Mouse (Mus musculus) heart, embryonic 14.5 days (tissue): Measurements from ENCODE around the gene Cdc42bpa. TPM values are rescaled to one million over a fixed set of nuclear protein-coding genes. Genes with fewer than 3 reads are reported as not detected.

Source experiments
- ATAC-seq: fragments of 200-750 bp; cut with Nextera tagmentation; 2 replicates; pipeline ENCODE4 v1.8.0; 2017; ENCODE audit warnings: low read depth, moderate TSS enrichment; ENCODE audit not compliant: insufficient number of reproducible peaks, insufficient read depth, low FRiP score
- H3K27ac ChIP-seq, 2 experiments: fragments of 200-500 bp in 1 of 2; fragments of 300-500 bp in 1 of 2; sonication (generic) in 1 of 2; replicated peaks in 1 of 2; 2 replicates each; pipeline ENCODE4 v1.5.1; 2012 to 2014; ENCODE audit warnings: low read depth in 2 of 2, low read length in 2 of 2, control low read depth in 1 of 2, mild to moderate bottlenecking in 1 of 2, mixed read lengths in 1 of 2; ENCODE audit not compliant: control insufficient read depth in 1 of 2, insufficient read depth in 1 of 2
- H3K27me3 ChIP-seq: fragments of 300-500 bp; sonication (generic); 2 replicates; pipeline ENCODE4 v1.6.1; 2014; ENCODE audit warnings: mild to moderate bottlenecking, low read length, control low read depth; ENCODE audit not compliant: control insufficient read depth, insufficient read depth
- H3K36me3 ChIP-seq: fragments of 300-500 bp; sonication (generic); 2 replicates; pipeline ENCODE4 v1.6.1; 2014; ENCODE audit warnings: mild to moderate bottlenecking, control low read depth, low read length, mixed read lengths; ENCODE audit not compliant: control insufficient read depth, insufficient read depth
- H3K4me1 ChIP-seq, 2 experiments: fragments of 200-500 bp in 1 of 2; fragments of 300-500 bp in 1 of 2; sonication (generic) in 1 of 2; 2 replicates each; pipeline ENCODE4 v1.6.1; 2012 to 2014; ENCODE audit warnings: low read length in 2 of 2, control low read depth in 1 of 2, mixed read lengths in 1 of 2; ENCODE audit not compliant: control insufficient read depth in 2 of 2, insufficient read depth in 2 of 2
- H3K4me2 ChIP-seq: fragments of 300-500 bp; sonication (generic); 2 replicates; pipeline ENCODE4 v1.6.1; 2014; ENCODE audit warnings: mild to moderate bottlenecking, low read length
- H3K4me3 ChIP-seq, 2 experiments: fragments of 200-500 bp in 1 of 2; fragments of 300-500 bp in 1 of 2; sonication (generic) in 1 of 2; 2 replicates each; pipeline ENCODE4 v1.5.1; 2012 to 2014; ENCODE audit warnings: low read length in 2 of 2, mild to moderate bottlenecking in 2 of 2, control low read depth in 1 of 2, low read depth in 1 of 2, moderate library complexity in 1 of 2; ENCODE audit not compliant: control insufficient read depth in 1 of 2, insufficient read depth in 1 of 2
- H3K9ac ChIP-seq: fragments of 300-500 bp; sonication (generic); 2 replicates; pipeline ENCODE4 v1.6.1; 2014; ENCODE audit warnings: mild to moderate bottlenecking, low read length
- H3K9me3 ChIP-seq: fragments of 300-500 bp; sonication (generic); 2 replicates; pipeline ENCODE4 v1.6.1; 2016; ENCODE audit warnings: low read length, control low read depth; ENCODE audit not compliant: control insufficient read depth
- WGBS: fragments of 180-500 bp; shearing (Covaris S2); extraction: QIAGEN DNeasy Blood & Tissue Kit; methylation state at CpG from one replicate; pipeline ENCODE4 v1.1.7; 2014; 5-methylcytosine and 5-hydroxymethylcytosine counted together
- polyA plus RNA-seq: library from polyadenylated mRNA; unstranded; fragments of >200 nt; fragmentation: Nextera tagmentation; extraction: Ambion mirVana; gene quantifications from 2 replicates; pipeline ENCODE4 v1.2.1, GENCODE M21; 2014

Cdc42bpa gene
- polyA plus RNA-seq, 1 experiment from 2014 or later = 14.6 TPM

DNA sequence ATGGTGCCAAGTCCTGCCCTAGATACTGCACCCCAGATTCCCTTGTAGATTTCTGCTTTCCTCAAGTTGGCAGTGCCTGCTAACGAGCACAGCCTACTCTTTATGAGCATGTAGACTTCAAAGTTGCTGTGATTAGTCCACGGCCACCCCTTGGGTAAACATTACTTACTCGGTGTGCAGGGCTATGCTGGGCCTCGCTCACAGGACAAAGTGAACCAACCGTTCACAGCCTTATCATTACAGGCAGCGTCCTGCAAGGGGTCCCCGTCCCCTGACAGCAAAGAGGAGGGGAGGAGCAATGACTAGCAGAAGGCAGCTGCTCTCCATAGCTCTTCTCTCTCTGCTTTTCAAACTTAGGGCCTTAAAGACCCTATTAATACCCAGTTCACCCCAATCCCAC is 224.5 kb downstream of the Cdc42bpa start:
- Histone ChIP-seq H3K36me3 (no peaks in the 10 kb centered on the region), H3K4me3 (no peak overlapping the region), H3K27me3 (no peaks in the 10 kb centered on the region), H3K9me3 (no peaks in the 10 kb centered on the region), H3K4me2 (no peak overlapping the region), H3K9ac (peak overlapping the region; percentile 39; the same call in 1 of the 2 replicates), H3K27ac (peak overlapping the region; percentile 68 to 71; a peak in 3 of 4 replicates), H3K4me1 (peaks cover 26 to 39% of the 10 kb centered on the region in 2 experiments)
- WGBS = 23% methylated on average over 7 of the region's 7 CpGs
- ATAC-seq = no peak

GRCm38 (mm10) chr1:180185877-180186276 is 225.6 kb downstream of the Cdc42bpa start:
- H3K27ac ChIP-seq = peak overlapping the region; percentile 68 to 71
- H3K27me3 ChIP-seq = no peaks in the 10 kb centered on the region
- H3K9me3 ChIP-seq = no peaks in the 10 kb centered on the region
- 24% methylated on average over 5 of the region's 5 CpGs for WGBS
- H3K4me3 ChIP-seq = no peak overlapping the region
- no peak overlapping the region for H3K4me2 ChIP-seq
- no peaks in the 10 kb centered on the region for H3K36me3 ChIP-seq
- H3K9ac ChIP-seq = no peak overlapping the region
- H3K4me1 ChIP-seq = peaks cover 28 to 40% of the 10 kb centered on the region in 2 experiments
- no peak for ATAC-seq

DNA sequence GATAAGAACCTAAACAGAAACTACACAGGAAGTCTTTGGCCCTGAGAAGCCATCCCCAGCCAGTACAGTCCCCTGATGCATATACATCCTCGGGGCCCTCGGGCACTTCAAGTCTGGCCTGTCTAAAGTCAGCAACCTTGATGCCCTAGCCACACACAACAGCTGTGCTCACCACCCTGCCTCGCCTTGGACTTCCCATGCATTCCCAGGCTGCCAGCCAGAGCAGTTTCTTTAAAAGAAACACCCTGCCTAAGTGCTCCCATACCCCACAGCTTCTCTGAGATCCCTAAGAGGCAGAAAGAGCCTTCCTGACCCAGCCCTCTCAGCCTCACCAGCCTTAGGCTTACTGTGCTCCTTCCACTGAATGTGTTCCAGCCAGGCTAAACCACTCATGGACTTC is 226.1 kb downstream of the Cdc42bpa start:
- H3K9ac ChIP-seq = no peak overlapping the region

GRCm38 (mm10) chr1:180188951-180189350 is 228.7 kb downstream of the Cdc42bpa start:
- H3K4me3 ChIP-seq = no peak overlapping the region
- H3K27me3 ChIP-seq = no peaks in the 10 kb centered on the region
- H3K4me2 ChIP-seq = no peak overlapping the region
- no peak overlapping the region for H3K9ac ChIP-seq
- H3K9me3 ChIP-seq = no peaks in the 10 kb centered on the region
- H3K4me1 ChIP-seq = peaks cover 32 to 59% of the 10 kb centered on the region in 2 experiments
- ATAC-seq = no peak
- no peaks in the 10 kb centered on the region for H3K36me3 ChIP-seq
- H3K27ac ChIP-seq = peak overlapping the region in 1 of 2 experiments; percentile 21; a peak in 1 of 4 replicates
- WGBS = 69% methylated on average over 4 of the region's 4 CpGs

More for the DNA sequence above, 226.1 kb downstream of the Cdc42bpa start:
- H3K4me3 ChIP-seq = no peak overlapping the region
- H3K36me3 ChIP-seq = no peaks in the 10 kb centered on the region
- peaks cover 29 to 44% of the 10 kb centered on the region in 2 experiments for H3K4me1 ChIP-seq
- H3K4me2 ChIP-seq = no peak overlapping the region
- H3K27ac ChIP-seq = peak overlapping the region; percentile 10 to 68; a peak in 3 of 4 replicates
- 81% methylated on average over 3 of the region's 3 CpGs for WGBS
- no peaks in the 10 kb centered on the region for H3K9me3 ChIP-seq
- ATAC-seq = no peak
- H3K27me3 ChIP-seq = no peaks in the 10 kb centered on the region

GRCm38 (mm10) chr1:180191112-180191511 is 230.8 kb downstream of the Cdc42bpa start:
- Histone ChIP-seq H3K4me2 (no peak overlapping the region), H3K27ac (no peak overlapping the region), H3K4me1 (peaks cover 19 to 56% of the 10 kb centered on the region in 2 experiments), H3K27me3 (no peaks in the 10 kb centered on the region), H3K4me3 (no peak overlapping the region), H3K36me3 (no peaks in the 10 kb centered on the region), H3K9ac (no peak overlapping the region), H3K9me3 (no peaks in the 10 kb centered on the region)
- no peak for ATAC-seq
- 79% methylated on average over 8 of the region's 8 CpGs for WGBS

GRCm38 (mm10) chr1:180191651-180192220 is 231.5 kb downstream of the Cdc42bpa start:
- 73% methylated on average over 7 of the region's 7 CpGs for WGBS
- ATAC-seq = no peak

GRCm38 (mm10) chr1:180192866-180193265 is 232.6 kb downstream of the Cdc42bpa start:
- H3K4me3 ChIP-seq = no peak overlapping the region
- ATAC-seq = no peak
- H3K36me3 ChIP-seq = no peaks in the 10 kb centered on the region
- peaks cover 13 to 44% of the 10 kb centered on the region in 2 experiments for H3K4me1 ChIP-seq
- 56% methylated on average over 4 of the region's 4 CpGs for WGBS
- H3K9ac ChIP-seq = no peak overlapping the region
- H3K9me3 ChIP-seq = no peaks in the 10 kb centered on the region
- H3K27ac ChIP-seq = no peak overlapping the region
- H3K27me3 ChIP-seq = no peaks in the 10 kb centered on the region
- H3K4me2 ChIP-seq = 0 out of 2 replicates have a peak overlapping the region, but pooled peaks have one; percentile 1

More at GRCm38 (mm10) chr1:180191651-180192220, 231.5 kb downstream of the Cdc42bpa start:
- Histone ChIP-seq H3K9ac (no peak overlapping the region), H3K4me3 (no peak overlapping the region), H3K9me3 (no peaks in the 10 kb centered on the region), H3K27me3 (no peaks in the 10 kb centered on the region), H3K4me2 (no peak overlapping the region), H3K27ac (no peak overlapping the region), H3K36me3 (no peaks in the 10 kb centered on the region), H3K4me1 (peaks cover 13 to 49% of the 10 kb centered on the region in 2 experiments)
